Mouse (Mus musculus): Measurements from ENCODE around the gene Olfr149. TPM values are rescaled to one million over a fixed set of nuclear protein-coding genes. Genes with fewer than 3 reads are reported as not detected.

Olfr149 gene
- not detected in 2 replicates for polyA plus RNA-seq (2012; rRNA removed; ENCODE audit: low replicate concordance)

GRCm38 (mm10) chr9:39707017-39707416, at the start of gene Olfr149:
Gene Olfr149, minus strand, starts transcription at chr9:39707117.

GRCm38 (mm10) chr9:39745949-39746348, 39.0 kb upstream of the Olfr149 start, which contains the start of gene Olfr967:
Gene Olfr967, plus strand, starts transcription at chr9:39746249.

GRCm38 (mm10) chr9:39730678-39731077, 23.8 kb upstream of the Olfr149 start, which contains the start of gene Olfr150:
Gene Olfr150, plus strand, starts transcription at chr9:39730978.

GRCm38 (mm10) chr9:39711053-39711452, 4.1 kb upstream of the Olfr149 start, which contains the start of gene Olfr965:
Gene Olfr965, plus strand, starts transcription at chr9:39711353.

GRCm38 (mm10) chr9:39666905-39667304, 40.0 kb downstream of the Olfr149 start, which contains the start of gene Olfr963:
Gene Olfr963, plus strand, starts transcription at chr9:39667205.

Other genes starting within 250 kb of the Olfr149 start
- not detected in 2 replicates for gene Olfr955, start 235.2 kb downstream of the Olfr149 start, polyA plus RNA-seq (2012; rRNA removed; ENCODE audit: low replicate concordance)
- not detected in 2 replicates for gene Olfr44, start 213.1 kb downstream of the Olfr149 start, polyA plus RNA-seq (2012; rRNA removed; ENCODE audit: low replicate concordance)
- gene Olfr957, start 191.3 kb downstream of the Olfr149 start, polyA plus RNA-seq (2012; rRNA removed; ENCODE audit: low replicate concordance), result not detected in 2 replicates
- not detected in 2 replicates for gene Olfr958, start 153.1 kb downstream of the Olfr149 start, polyA plus RNA-seq (2012; rRNA removed; ENCODE audit: low replicate concordance)
- gene Olfr959, start 131.5 kb downstream of the Olfr149 start, polyA plus RNA-seq (2012; rRNA removed; ENCODE audit: low replicate concordance), result not detected in 2 replicates
- 5.5 and 7.6 TPM in 2 replicates for gene AW551984, start 102.7 kb downstream of the Olfr149 start, polyA plus RNA-seq (2012; rRNA removed; ENCODE audit: low replicate concordance)
- not detected in 2 replicates for gene Olfr148, start 96.5 kb downstream of the Olfr149 start, polyA plus RNA-seq (2012; rRNA removed; ENCODE audit: low replicate concordance)
- not detected in 2 replicates for gene Olfr960, start 85.7 kb downstream of the Olfr149 start, polyA plus RNA-seq (2012; rRNA removed; ENCODE audit: low replicate concordance)
- not detected in 2 replicates for gene Olfr961, start 62.0 kb downstream of the Olfr149 start, polyA plus RNA-seq (2012; rRNA removed; ENCODE audit: low replicate concordance)
- gene Olfr963, start 39.9 kb downstream of the Olfr149 start, polyA plus RNA-seq (2012; rRNA removed; ENCODE audit: low replicate concordance), result not detected in 2 replicates
- gene Olfr965, start 4.2 kb upstream of the Olfr149 start, polyA plus RNA-seq (2012; rRNA removed; ENCODE audit: low replicate concordance), result not detected in 2 replicates
- gene Olfr150, start 23.9 kb upstream of the Olfr149 start, polyA plus RNA-seq (2012; rRNA removed; ENCODE audit: low replicate concordance), result not detected in 2 replicates
- not detected in 2 replicates for gene Olfr967, start 39.1 kb upstream of the Olfr149 start, polyA plus RNA-seq (2012; rRNA removed; ENCODE audit: low replicate concordance)
- not detected in 2 replicates for gene Olfr968, start 76.1 kb upstream of the Olfr149 start, polyA plus RNA-seq (2012; rRNA removed; ENCODE audit: low replicate concordance)
- not detected in 2 replicates for gene Olfr969, start 83.8 kb upstream of the Olfr149 start, polyA plus RNA-seq (2012; rRNA removed; ENCODE audit: low replicate concordance)
- gene Olfr970, start 101.7 kb upstream of the Olfr149 start, polyA plus RNA-seq (2012; rRNA removed; ENCODE audit: low replicate concordance), result not detected in 2 replicates
- gene Olfr971, start 129.8 kb upstream of the Olfr149 start, polyA plus RNA-seq (2012; rRNA removed; ENCODE audit: low replicate concordance), result not detected in 2 replicates
- not detected in 2 replicates for gene Olfr972, start 159.3 kb upstream of the Olfr149 start, polyA plus RNA-seq (2012; rRNA removed; ENCODE audit: low replicate concordance)
- gene Olfr229, start 200.2 kb upstream of the Olfr149 start, polyA plus RNA-seq (2012; rRNA removed; ENCODE audit: low replicate concordance), result not detected in 2 replicates
- not detected in 2 replicates for gene Olfr974, start 230.4 kb upstream of the Olfr149 start, polyA plus RNA-seq (2012; rRNA removed; ENCODE audit: low replicate concordance)
- not detected in 2 replicates for gene Olfr975, start 244.9 kb upstream of the Olfr149 start, polyA plus RNA-seq (2012; rRNA removed; ENCODE audit: low replicate concordance)